Mouse (Mus musculus) CH12.LX (cell line): Measurements from ENCODE around the gene Mkrn1.

Experiments used
- CTCF ChIP-seq, 2 experiments: IDR thresholded peaks in 1 of 2; conservative IDR thresholded peaks in 1 of 2; 2 replicates each; pipeline ENCODE4 v1.5.1; 2011 to 2012; ENCODE audit warnings: low read depth in 2 of 2, low read length in 2 of 2, improper control_type of control experiment in 1 of 2, inconsistent platforms in 1 of 2, mild to moderate bottlenecking in 1 of 2, moderate library complexity in 1 of 2
- ELF1 ChIP-seq: IDR thresholded peaks from 2 replicates; pipeline ENCODE4 v1.6.1; 2014; ENCODE audit warnings: low read depth, mild to moderate bottlenecking, inconsistent platforms, low read length, improper control_type of control experiment
- KAT2A ChIP-seq: IDR thresholded peaks from 2 replicates; pipeline ENCODE4 v1.6.1; 2012; ENCODE audit warnings: low read length, improper control_type of control experiment, inconsistent platforms; ENCODE audit not compliant: insufficient replicate concordance
- POLR2A ChIP-seq: IDR thresholded peaks from 2 replicates; pipeline ENCODE4 v1.6.1; 2011; ENCODE audit warnings: low read depth, mild to moderate bottlenecking, improper control_type of control experiment, low read length
- RCOR1 ChIP-seq: conservative IDR thresholded peaks from 2 replicates; pipeline ENCODE4 v1.6.1; 2012; ENCODE audit warnings: low read depth, mild to moderate bottlenecking, inconsistent platforms, low read length, improper control_type of control experiment
- UBTF ChIP-seq: IDR thresholded peaks from 2 replicates; pipeline ENCODE4 v1.6.1; 2012; ENCODE audit warnings: low read depth, mild to moderate bottlenecking, inconsistent platforms, low read length, improper control_type of control experiment, moderate library complexity

GRCm38 (mm10) chr6:39376775-39377174 is 43.5 kb downstream of the Mkrn1 start:
- no peak for TF ChIP-seq UBTF
- TF ChIP-seq POLR2A = no peak
- no peak for TF ChIP-seq ELF1
- TF ChIP-seq CTCF (conservative IDR thresholded peaks at IDR 0.05 in 1 of 2, IDR thresholded peaks at IDR 0.05 in 1 of 2; ENCODE audit: low read depth in 2 of 2, low read length in 2 of 2) = no peak
- TF ChIP-seq RCOR1 = no peak
- no peak for TF ChIP-seq KAT2A
